Mouse (Mus musculus) CD8-positive naive resting alpha-beta T cell, adult 2 months (primary cell): ENCODE measurements around the gene Gm20715.
A peak's percentile ranks its signal among the peaks of the same experiment; 100 is the strongest.
"Not testable (repeated sequence)": the region's sequence is repeated elsewhere in the genome, so short reads cannot be mapped to it uniquely, and the experiment has no call there.

Experiments
- DNase-seq, 2 experiments: peaks; one replicate each; pipeline ENCODE4 v3.0.0; 2022; ENCODE audit warnings: low read depth in 2 of 2, low spot score in 2 of 2

Gene Gm20715

GRCm38 (mm10) chr7:6429381-6429780 lies 19.3 kb downstream of the Gm20715 start:
- DNase-seq: no peak

- DNase-seq: peak; percentile 6 to 27
Measured at GRCm38 (mm10) chr7:6430342-6430741, 20.3 kb downstream of the Gm20715 start.

GRCm38 (mm10) chr7:6438388-6438787 lies 28.3 kb downstream of the Gm20715 start, which contains the start of gene Olfr1344:
Olfr1344 (plus strand) TSS chr7:6438688.
- DNase-seq: no peak

- DNase-seq: no peak
Measured at GRCm38 (mm10) chr7:6441173-6441572, 31.1 kb downstream of the Gm20715 start.

GRCm38 (mm10) chr7:6447771-6448170 lies 37.7 kb downstream of the Gm20715 start:
- no peak for DNase-seq

GRCm38 (mm10) chr7:6455868-6456267 lies 45.8 kb downstream of the Gm20715 start, which contains the start of gene Olfr1336:
Olfr1336 (plus strand) TSS chr7:6456168.
- no peak for DNase-seq

- no peak for DNase-seq
Measured at GRCm38 (mm10) chr7:6456399-6456798, 46.3 kb downstream of the Gm20715 start.

- no peak for DNase-seq
Measured at GRCm38 (mm10) chr7:6466951-6467350, 56.9 kb downstream of the Gm20715 start, which contains the start of gene Olfr1346. Olfr1346 (plus strand) TSS chr7:6467101.

GRCm38 (mm10) chr7:6477633-6478032 lies 67.6 kb downstream of the Gm20715 start:
- DNase-seq: not testable (repeated sequence)

- DNase-seq: no peak
Measured at GRCm38 (mm10) chr7:6486841-6487240, 76.8 kb downstream of the Gm20715 start, which contains the start of gene Olfr5. Olfr5 (minus strand) TSS chr7:6486941.
